Mouse (Mus musculus): ENCODE measurements around the gene Rcor3. TPM values are rescaled to one million over a fixed set of nuclear protein-coding genes. Genes with fewer than 3 reads are reported as not detected.

Rcor3 gene
- polyA plus RNA-seq, 1 experiment from 2014 or later, result 16.9 TPM

- no peak for TF ChIP-seq EP300 (optimal IDR thresholded peaks at IDR 0.05)
- TF ChIP-seq CTCF (IDR thresholded peaks at IDR 0.05; ENCODE audit: low read depth), result peak; percentile 46
- ATAC-seq (ENCODE audit: low FRiP score, low TSS enrichment) (no peak; the same call in 1 of the 2 replicates), DNase-seq (ENCODE audit: low spot score) (no peak)
- H3K9ac ChIP-seq (ENCODE audit: low read length), result no peak overlapping the region
- peaks cover 2% of the 10 kb centered on the region; the same call in 1 of the 2 replicates for H3K4me1 ChIP-seq (replicated peaks; ENCODE audit: control insufficient read depth, insufficient read depth)
- peak overlapping the region; percentile 40; the same call in 1 of the 2 replicates for H3K27ac ChIP-seq (replicated peaks)
- H3K4me3 ChIP-seq (ENCODE audit: low read depth, low read length), result no peak overlapping the region
- no peaks in the 10 kb centered on the region for H3K9me3 ChIP-seq (ENCODE audit: control insufficient read depth, low read length)
- WGBS, result 27% methylated on average over 3 of the region's 3 CpGs
- peaks cover 11% of the 10 kb centered on the region for H3K36me3 ChIP-seq (ENCODE audit: control insufficient read depth, insufficient read depth, low read length)
- peak overlapping the region; percentile 8; the same call in 1 of the 2 replicates for H3K4me2 ChIP-seq (replicated peaks; ENCODE audit: low read depth)
- H3K27me3 ChIP-seq (ENCODE audit: control insufficient read depth, insufficient read depth, low read length), result no peaks in the 10 kb centered on the region
Observed at GRCm38 (mm10) chr1:192070618-192071051, 67.2 kb downstream of the Rcor3 start.

GRCm38 (mm10) chr1:192069971-192070591, 67.8 kb downstream of the Rcor3 start:
- Histone ChIP-seq H3K36me3 (ENCODE audit: control insufficient read depth, insufficient read depth, low read length) (peaks cover 16% of the 10 kb centered on the region), H3K27ac (replicated peaks) (peak overlapping the region; percentile 40; the same call in 1 of the 2 replicates), H3K4me1 (replicated peaks; ENCODE audit: control insufficient read depth, insufficient read depth) (peaks cover 2% of the 10 kb centered on the region; the same call in 1 of the 2 replicates), H3K27me3 (ENCODE audit: control insufficient read depth, insufficient read depth, low read length) (no peaks in the 10 kb centered on the region), H3K9ac (ENCODE audit: low read length) (no peak overlapping the region), H3K4me3 (ENCODE audit: low read depth, low read length) (no peak overlapping the region), H3K9me3 (ENCODE audit: control insufficient read depth, low read length) (no peaks in the 10 kb centered on the region), H3K4me2 (replicated peaks; ENCODE audit: low read depth) (peak overlapping the region; percentile 8; the same call in 1 of the 2 replicates)
- no peak for ATAC-seq (ENCODE audit: low FRiP score, low TSS enrichment)
- no peak for DNase-seq (ENCODE audit: low spot score)
- 42% methylated on average over 13 of the region's 13 CpGs for WGBS
- TF ChIP-seq EP300 (optimal IDR thresholded peaks at IDR 0.05) (no peak), CTCF (IDR thresholded peaks at IDR 0.05; ENCODE audit: low read depth) (no peak)

GRCm38 (mm10) chr1:192068188-192068587, 69.7 kb downstream of the Rcor3 start:
- H3K4me2 ChIP-seq (replicated peaks; ENCODE audit: low read depth), result no peak overlapping the region

GRCm38 (mm10) chr1:192066956-192067355, 70.9 kb downstream of the Rcor3 start:
- Histone ChIP-seq H3K4me3 (ENCODE audit: low read depth, low read length) (no peak overlapping the region), H3K36me3 (ENCODE audit: control insufficient read depth, insufficient read depth, low read length) (peaks cover 31% of the 10 kb centered on the region), H3K27ac (replicated peaks) (no peak overlapping the region), H3K4me1 (replicated peaks; ENCODE audit: control insufficient read depth, insufficient read depth) (peaks cover 2% of the 10 kb centered on the region; the same call in 1 of the 2 replicates), H3K9ac (ENCODE audit: low read length) (no peak overlapping the region), H3K4me2 (replicated peaks; ENCODE audit: low read depth) (no peak overlapping the region), H3K9me3 (ENCODE audit: control insufficient read depth, low read length) (no peaks in the 10 kb centered on the region), H3K27me3 (ENCODE audit: control insufficient read depth, insufficient read depth, low read length) (no peaks in the 10 kb centered on the region)
- TF ChIP-seq CTCF (IDR thresholded peaks at IDR 0.05; ENCODE audit: low read depth) (no peak), EP300 (optimal IDR thresholded peaks at IDR 0.05) (no peak)
- DNase-seq (ENCODE audit: low spot score), result no peak
- WGBS, result 96% methylated on average over 3 of the region's 3 CpGs
- ATAC-seq (ENCODE audit: low FRiP score, low TSS enrichment), result no peak

More at GRCm38 (mm10) chr1:192068188-192068587, 69.7 kb downstream of the Rcor3 start:
- Histone ChIP-seq H3K27ac (replicated peaks) (no peak overlapping the region), H3K4me3 (ENCODE audit: low read depth, low read length) (no peak overlapping the region), H3K36me3 (ENCODE audit: control insufficient read depth, insufficient read depth, low read length) (peaks cover 31% of the 10 kb centered on the region), H3K9me3 (ENCODE audit: control insufficient read depth, low read length) (no peaks in the 10 kb centered on the region), H3K27me3 (ENCODE audit: control insufficient read depth, insufficient read depth, low read length) (no peaks in the 10 kb centered on the region), H3K9ac (ENCODE audit: low read length) (no peak overlapping the region), H3K4me1 (replicated peaks; ENCODE audit: control insufficient read depth, insufficient read depth) (peaks cover 2% of the 10 kb centered on the region; the same call in 1 of the 2 replicates)
- ATAC-seq (ENCODE audit: low FRiP score, low TSS enrichment), result no peak; the same call in 1 of the 2 replicates
- DNase-seq (ENCODE audit: low spot score), result no peak
- no peak for TF ChIP-seq EP300 (optimal IDR thresholded peaks at IDR 0.05)
- no peak for TF ChIP-seq CTCF (IDR thresholded peaks at IDR 0.05; ENCODE audit: low read depth)
- WGBS, result 45% methylated on average over 2 of the region's 2 CpGs

GRCm38 (mm10) chr1:192063209-192063946, 74.5 kb downstream of the Rcor3 start:
- H3K36me3 ChIP-seq (ENCODE audit: control insufficient read depth, insufficient read depth, low read length), result peaks cover 35% of the 10 kb centered on the region
- 94% methylated on average over 8 of the region's 8 CpGs for WGBS
- H3K4me2 ChIP-seq (replicated peaks; ENCODE audit: low read depth), result no peak overlapping the region
- ATAC-seq (ENCODE audit: low FRiP score, low TSS enrichment), result no peak
- H3K4me3 ChIP-seq (ENCODE audit: low read depth, low read length), result no peak overlapping the region
- 0 out of 2 replicates have a peak, but pooled peaks cover 3% of the 10 kb centered on the region for H3K4me1 ChIP-seq (replicated peaks; ENCODE audit: control insufficient read depth, insufficient read depth)
- no peaks in the 10 kb centered on the region for H3K27me3 ChIP-seq (ENCODE audit: control insufficient read depth, insufficient read depth, low read length)
- TF ChIP-seq CTCF (IDR thresholded peaks at IDR 0.05; ENCODE audit: low read depth) (peak; percentile 51), EP300 (optimal IDR thresholded peaks at IDR 0.05) (no peak)
- no peak overlapping the region for H3K27ac ChIP-seq (replicated peaks)
- no peak for DNase-seq (ENCODE audit: low spot score)
- no peaks in the 10 kb centered on the region for H3K9me3 ChIP-seq (ENCODE audit: control insufficient read depth, low read length)
- H3K9ac ChIP-seq (ENCODE audit: low read length), result no peak overlapping the region

All from stomach, postnatal 0 days (tissue).